Mouse (Mus musculus): Measurements from ENCODE around the gene Panx3. TPM values are rescaled to one million over a fixed set of nuclear protein-coding genes. Genes with fewer than 3 reads are reported as not detected.
A peak's percentile ranks its signal among the peaks of the same experiment; 100 is the strongest.

The Panx3 gene
- 0.12 TPM in 1 of 2 replicates, not detected in the other for polyA plus RNA-seq (2015; fragmentation: Nextera tagmentation; extraction: Ambion mirVana)

- Histone ChIP-seq H3K27me3 (ENCODE audit: insufficient read depth, low read length) (no peaks in the 10 kb centered on the region), H3K9ac (ENCODE audit: low read depth, low read length) (no peak within 1 kb of the TSS), H3K4me2 (ENCODE audit: low read length) (no peak within 1 kb of the TSS), H3K9me3 (replicated peaks; ENCODE audit: low read length) (no peaks in the 10 kb centered on the region), H3K4me3 (replicated peaks; ENCODE audit: low read depth, low read length) (no peak within 1 kb of the TSS), H3K27ac (no peak within 1 kb of the TSS), H3K36me3 (ENCODE audit: insufficient read depth, low read length) (no peaks in the 10 kb centered on the region), H3K4me1 (replicated peaks; ENCODE audit: insufficient read depth, low read length) (no peaks in the 10 kb centered on the region)
- 58% methylated on average over 6 of the region's 6 CpGs for WGBS
- no peak for TF ChIP-seq CTCF (IDR thresholded peaks at IDR 0.05; ENCODE audit: low read depth)
- ATAC-seq (replicated peaks; ENCODE audit: low FRiP score, low read depth): no peak
- DNase-seq (ENCODE audit: low spot score): no peak
Observed at GRCm38 (mm10) chr9:37669115-37669514, at the start of gene Panx3. Gene Panx3 (minus strand): TSS chr9:37669235.

DNA sequence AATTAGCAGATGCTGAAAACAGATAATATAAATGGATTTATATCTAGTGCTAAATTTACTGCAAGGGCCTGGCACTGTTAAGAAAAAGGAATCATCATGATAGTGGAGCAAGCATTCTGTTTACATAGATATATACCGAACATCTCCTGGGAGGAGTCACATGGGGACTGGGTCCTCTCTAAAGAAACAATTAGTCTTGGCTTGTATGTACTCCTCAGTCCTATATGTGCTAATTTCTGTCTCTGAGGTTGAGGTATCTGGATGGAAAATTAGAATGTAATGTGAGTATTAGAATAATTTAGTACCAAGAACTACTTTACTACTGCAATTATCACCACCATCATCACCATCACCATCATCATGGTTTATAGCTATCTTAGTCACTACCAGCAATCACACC is 47.1 kb upstream of the Panx3 start, which contains the start of gene Olfr160:
Olfr160 (minus strand) TSS at position 101 of the 400 bp plus-strand sequence.
- DNase-seq (ENCODE audit: low spot score) (no peak), ATAC-seq (replicated peaks; ENCODE audit: low FRiP score, low read depth) (no peak)
- no peak within 1 kb of the TSS for H3K4me3 ChIP-seq (replicated peaks; ENCODE audit: low read depth, low read length)
- no peaks in the 10 kb centered on the region for H3K9me3 ChIP-seq (replicated peaks; ENCODE audit: low read length)
- H3K36me3 ChIP-seq (ENCODE audit: insufficient read depth, low read length): no peaks in the 10 kb centered on the region
- H3K27ac ChIP-seq: no peak within 1 kb of the TSS
- H3K4me1 ChIP-seq (replicated peaks; ENCODE audit: insufficient read depth, low read length): no peaks in the 10 kb centered on the region
- no peak within 1 kb of the TSS for H3K4me2 ChIP-seq (ENCODE audit: low read length)
- TF ChIP-seq CTCF (IDR thresholded peaks at IDR 0.05; ENCODE audit: low read depth): no peak
- H3K27me3 ChIP-seq (ENCODE audit: insufficient read depth, low read length): no peaks in the 10 kb centered on the region
- no peak within 1 kb of the TSS for H3K9ac ChIP-seq (ENCODE audit: low read depth, low read length)
- 89% methylated on average over 1 of the region's 1 CpGs for WGBS

GRCm38 (mm10) chr9:37689970-37690686 is 21.1 kb upstream of the Panx3 start:
- H3K27ac ChIP-seq: no peak overlapping the region
- H3K4me2 ChIP-seq (ENCODE audit: low read length): no peak overlapping the region
- no peak overlapping the region for H3K9ac ChIP-seq (ENCODE audit: low read depth, low read length)
- H3K4me1 ChIP-seq (replicated peaks; ENCODE audit: insufficient read depth, low read length): no peaks in the 10 kb centered on the region
- ATAC-seq (replicated peaks; ENCODE audit: low FRiP score, low read depth) (no peak), DNase-seq (ENCODE audit: low spot score) (peak; percentile 56)
- H3K4me3 ChIP-seq (replicated peaks; ENCODE audit: low read depth, low read length): no peak overlapping the region
- no peaks in the 10 kb centered on the region for H3K36me3 ChIP-seq (ENCODE audit: insufficient read depth, low read length)
- H3K9me3 ChIP-seq (replicated peaks; ENCODE audit: low read length): no peaks in the 10 kb centered on the region
- TF ChIP-seq CTCF (IDR thresholded peaks at IDR 0.05; ENCODE audit: low read depth): peak; percentile 80
- WGBS: 55% methylated on average over 5 of the region's 5 CpGs
- no peaks in the 10 kb centered on the region for H3K27me3 ChIP-seq (ENCODE audit: insufficient read depth, low read length)

DNA sequence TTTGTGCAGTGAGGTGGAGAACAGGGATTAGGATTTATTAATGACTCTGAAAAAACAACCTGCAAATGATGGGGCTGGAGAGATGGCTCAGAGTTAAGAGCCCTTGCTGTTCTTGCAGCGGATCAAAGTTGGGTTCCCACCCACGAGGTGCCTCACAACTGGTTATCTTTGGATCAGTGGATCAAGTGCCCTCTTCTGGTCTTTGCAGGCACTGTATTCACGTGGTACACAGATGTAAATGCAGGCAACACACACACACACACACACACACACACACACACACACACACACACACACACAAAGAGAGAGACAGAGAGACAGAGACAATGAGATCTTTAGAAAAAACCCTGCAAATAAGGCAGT is 18.9 kb upstream of the Panx3 start:
- no peak overlapping the region for H3K9ac ChIP-seq (ENCODE audit: low read depth, low read length)
- 31% methylated on average over 3 of the region's 3 CpGs for WGBS

DNA sequence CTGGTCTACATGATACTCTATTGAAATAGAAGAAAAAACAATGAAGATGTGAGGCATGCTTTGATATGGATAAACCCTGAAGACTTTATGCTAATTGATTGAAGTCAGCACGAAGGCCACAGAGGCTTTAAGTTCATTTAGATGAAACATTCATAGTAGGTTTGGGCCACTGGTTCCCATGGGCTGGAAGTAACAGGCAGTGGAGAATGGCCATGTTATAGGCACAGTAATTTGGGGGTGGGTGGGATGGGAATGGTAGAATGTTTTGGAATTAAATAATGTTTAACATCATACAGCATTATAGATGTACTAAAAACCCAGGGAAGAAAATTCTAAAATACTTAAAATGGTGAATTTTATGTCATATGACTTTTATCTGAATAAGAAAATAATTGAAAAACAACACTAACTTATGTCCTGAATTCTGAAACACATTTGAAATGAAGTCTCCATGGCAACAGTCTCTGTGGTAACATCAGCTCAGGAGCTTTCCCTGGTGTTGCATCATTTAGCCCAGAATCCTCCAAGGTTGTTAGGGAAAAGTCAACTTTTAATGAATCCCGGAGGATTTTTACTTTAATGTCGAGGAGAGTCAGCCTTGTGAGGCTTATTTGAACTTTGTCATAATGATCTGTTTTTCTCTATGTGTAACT is 18.4 kb upstream of the Panx3 start:
- DNase-seq (ENCODE audit: low spot score): no peak
- TF ChIP-seq CTCF (IDR thresholded peaks at IDR 0.05; ENCODE audit: low read depth): no peak
- Histone ChIP-seq H3K4me3 (replicated peaks; ENCODE audit: low read depth, low read length) (no peak overlapping the region), H3K9me3 (replicated peaks; ENCODE audit: low read length) (no peaks in the 10 kb centered on the region), H3K36me3 (ENCODE audit: insufficient read depth, low read length) (no peaks in the 10 kb centered on the region), H3K9ac (ENCODE audit: low read depth, low read length) (no peak overlapping the region), H3K4me2 (ENCODE audit: low read length) (no peak overlapping the region), H3K4me1 (replicated peaks; ENCODE audit: insufficient read depth, low read length) (no peaks in the 10 kb centered on the region), H3K27me3 (ENCODE audit: insufficient read depth, low read length) (no peaks in the 10 kb centered on the region), H3K27ac (no peak overlapping the region)
- no peak for ATAC-seq (replicated peaks; ENCODE audit: low FRiP score, low read depth)
- 75% methylated on average over 3 of the region's 3 CpGs for WGBS

More for the DNA sequence above, 18.9 kb upstream of the Panx3 start:
- Histone ChIP-seq H3K27ac (no peak overlapping the region), H3K4me2 (ENCODE audit: low read length) (no peak overlapping the region), H3K4me3 (replicated peaks; ENCODE audit: low read depth, low read length) (no peak overlapping the region), H3K36me3 (ENCODE audit: insufficient read depth, low read length) (no peaks in the 10 kb centered on the region), H3K4me1 (replicated peaks; ENCODE audit: insufficient read depth, low read length) (no peaks in the 10 kb centered on the region), H3K27me3 (ENCODE audit: insufficient read depth, low read length) (no peaks in the 10 kb centered on the region), H3K9me3 (replicated peaks; ENCODE audit: low read length) (no peaks in the 10 kb centered on the region)
- no peak for DNase-seq (ENCODE audit: low spot score)
- no peak for ATAC-seq (replicated peaks; ENCODE audit: low FRiP score, low read depth)
- TF ChIP-seq CTCF (IDR thresholded peaks at IDR 0.05; ENCODE audit: low read depth): 0 out of 2 replicates have a peak, but pooled peaks have one; percentile 13

DNA sequence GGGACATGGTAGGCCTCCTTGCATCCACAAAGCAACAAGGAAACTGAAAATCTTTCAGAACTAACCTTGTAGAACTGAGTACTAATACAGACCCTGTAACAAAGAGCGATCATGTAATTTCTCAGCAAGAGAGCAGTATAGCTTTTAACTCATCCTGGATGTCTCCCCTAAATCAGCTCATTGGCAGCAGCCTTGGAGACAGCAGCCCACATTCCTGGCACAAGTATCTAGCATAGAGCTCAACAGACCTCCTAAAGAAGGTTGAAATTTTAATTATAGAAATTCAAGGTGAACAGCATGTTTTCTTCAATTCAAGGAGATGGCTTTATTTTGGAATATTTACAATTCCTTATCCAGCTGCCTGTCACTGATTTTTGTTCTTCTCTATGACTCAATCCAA is 12.1 kb upstream of the Panx3 start:
- no peak overlapping the region for H3K9ac ChIP-seq (ENCODE audit: low read depth, low read length)
- no peak overlapping the region for H3K4me2 ChIP-seq (ENCODE audit: low read length)
- H3K4me1 ChIP-seq (replicated peaks; ENCODE audit: insufficient read depth, low read length): no peaks in the 10 kb centered on the region
- 87% methylated on average over 1 of the region's 1 CpGs for WGBS
- no peaks in the 10 kb centered on the region for H3K9me3 ChIP-seq (replicated peaks; ENCODE audit: low read length)
- ATAC-seq (replicated peaks; ENCODE audit: low FRiP score, low read depth) (no peak), DNase-seq (ENCODE audit: low spot score) (no peak)
- no peak overlapping the region for H3K27ac ChIP-seq
- H3K27me3 ChIP-seq (ENCODE audit: insufficient read depth, low read length): no peaks in the 10 kb centered on the region
- TF ChIP-seq CTCF (IDR thresholded peaks at IDR 0.05; ENCODE audit: low read depth): no peak
- no peaks in the 10 kb centered on the region for H3K36me3 ChIP-seq (ENCODE audit: insufficient read depth, low read length)
- H3K4me3 ChIP-seq (replicated peaks; ENCODE audit: low read depth, low read length): no peak overlapping the region

Measured in kidney, postnatal 0 days (tissue).